Mouse (Mus musculus) small intestine, adult 2 months (tissue): Measurements from ENCODE around the gene Ccdc158.

Experiments
- CTCF ChIP-seq: fragments of 200-500 bp; IDR thresholded peaks from 2 replicates; pipeline ENCODE4 v1.5.1; 2012; ENCODE audit warnings: low read depth, mild to moderate bottlenecking, control low read depth, inconsistent platforms, low read length, moderate library complexity, mixed read lengths; ENCODE audit not compliant: insufficient replicate concordance, insufficient read length; ENCODE audit errors: extremely low read depth
- POLR2A ChIP-seq: fragments of 200-500 bp; IDR thresholded peaks from 2 replicates; pipeline ENCODE4 v1.6.1; 2012; ENCODE audit warnings: low read depth, mild to moderate bottlenecking, control low read depth, inconsistent platforms, low read length, moderate library complexity

GRCm38 (mm10) chr5:92562002-92562401 is 113.1 kb downstream of the Ccdc158 start:
- TF ChIP-seq POLR2A (no peak), CTCF (no peak)
